Mouse (Mus musculus): ENCODE results near the gene Ankrd11. TPM values are rescaled to one million over a fixed set of nuclear protein-coding genes. Genes with fewer than 3 reads are reported as not detected.

Gene Ankrd11
- total RNA-seq, 2 experiments from 2014 or later, result 53.4 to 78.6 TPM

DNA sequence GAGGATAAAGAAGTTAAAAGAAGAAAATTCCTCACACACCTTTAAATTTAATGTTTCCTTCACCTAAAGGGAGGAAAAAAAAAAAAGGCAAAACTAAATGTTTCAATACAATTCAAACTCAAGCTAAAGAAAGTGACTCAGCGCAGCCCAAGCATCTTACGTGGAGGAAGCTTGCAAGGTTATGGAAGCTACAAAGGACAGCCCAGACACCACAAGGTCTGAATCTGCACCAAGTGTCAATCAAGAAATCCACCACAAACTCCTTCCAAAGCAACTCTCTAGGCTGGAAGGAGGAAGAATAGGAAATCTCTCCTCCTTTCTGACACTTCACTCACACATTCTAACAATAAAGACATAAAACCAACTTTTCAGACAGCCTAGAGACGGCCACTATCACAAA, 62.7 kb downstream of the Ankrd11 start:
- ATAC-seq (replicated peaks; ENCODE audit: low FRiP score, poor library complexity, severe bottlenecking), result no peak

DNA sequence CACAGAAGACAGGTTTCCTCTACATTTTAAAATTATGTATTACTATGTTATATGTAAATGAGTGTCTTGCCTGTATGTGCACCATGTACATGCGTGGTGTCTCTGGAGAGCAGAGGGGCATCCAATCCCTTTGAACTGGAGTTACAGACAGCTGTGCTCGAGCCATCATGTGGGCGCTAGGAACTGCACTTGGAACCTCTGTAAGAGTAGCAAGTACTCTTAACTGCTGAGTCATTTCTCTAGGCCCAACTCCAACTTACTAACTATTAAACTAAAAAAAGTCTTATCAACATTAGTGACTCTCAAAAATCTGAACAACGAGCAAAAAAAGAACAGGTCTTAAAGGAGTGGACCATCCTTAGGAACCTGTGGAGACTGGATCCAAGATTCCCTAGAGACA, 66.0 kb downstream of the Ankrd11 start:
- peak; percentile 81 for ATAC-seq (replicated peaks; ENCODE audit: low FRiP score, poor library complexity, severe bottlenecking)

DNA sequence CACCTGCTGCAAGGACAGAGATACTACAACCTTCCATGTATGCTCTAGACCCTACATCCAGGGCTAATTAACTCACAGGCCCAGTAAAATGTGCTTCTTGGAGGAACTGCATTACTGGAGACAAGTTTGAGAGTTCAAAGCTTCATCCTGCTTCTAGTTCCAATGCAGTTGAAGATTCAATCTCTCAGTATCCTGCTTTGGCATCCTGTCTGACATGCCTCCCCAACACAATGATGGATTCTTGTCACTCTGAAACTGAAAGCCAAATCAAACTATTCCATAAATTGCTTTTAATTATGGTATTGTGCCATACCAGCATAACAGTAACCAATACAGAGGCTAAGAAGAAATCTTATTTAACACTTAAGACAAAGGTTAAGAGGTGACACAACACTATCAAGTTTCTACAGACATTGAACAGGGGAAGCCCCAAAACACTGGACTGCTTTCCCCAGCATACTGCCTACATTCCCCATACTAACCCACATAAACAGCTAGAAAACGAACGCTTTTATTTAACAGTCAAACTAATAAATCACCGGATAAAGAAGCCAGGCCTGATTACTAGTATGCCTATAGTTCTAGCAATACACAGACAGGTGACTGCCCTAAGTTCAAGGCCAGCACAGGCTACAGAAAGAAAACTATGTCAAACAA, 72.0 kb downstream of the Ankrd11 start:
- ATAC-seq (replicated peaks; ENCODE audit: low FRiP score, poor library complexity, severe bottlenecking), result no peak

DNA sequence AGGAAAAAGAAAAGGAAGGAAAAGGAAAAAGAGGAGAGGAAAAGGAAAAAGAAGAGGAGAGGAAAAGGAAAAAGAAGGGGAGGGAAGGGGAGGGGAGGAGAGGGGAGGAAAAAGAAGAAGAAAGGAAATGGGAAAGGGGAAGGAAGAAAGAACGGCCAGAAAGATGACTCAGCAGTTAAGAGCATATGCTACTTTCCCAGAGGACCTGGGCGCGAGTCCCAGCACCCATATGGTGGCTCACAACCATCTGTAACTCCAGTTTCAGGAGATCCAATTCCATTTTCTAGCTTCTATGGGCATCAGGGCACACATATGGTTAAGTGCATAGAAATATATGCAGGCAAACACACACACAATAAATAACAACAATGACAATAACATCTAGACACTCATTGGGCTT, 73.9 kb downstream of the Ankrd11 start:
- ATAC-seq (replicated peaks; ENCODE audit: low FRiP score, poor library complexity, severe bottlenecking), result no peak

DNA sequence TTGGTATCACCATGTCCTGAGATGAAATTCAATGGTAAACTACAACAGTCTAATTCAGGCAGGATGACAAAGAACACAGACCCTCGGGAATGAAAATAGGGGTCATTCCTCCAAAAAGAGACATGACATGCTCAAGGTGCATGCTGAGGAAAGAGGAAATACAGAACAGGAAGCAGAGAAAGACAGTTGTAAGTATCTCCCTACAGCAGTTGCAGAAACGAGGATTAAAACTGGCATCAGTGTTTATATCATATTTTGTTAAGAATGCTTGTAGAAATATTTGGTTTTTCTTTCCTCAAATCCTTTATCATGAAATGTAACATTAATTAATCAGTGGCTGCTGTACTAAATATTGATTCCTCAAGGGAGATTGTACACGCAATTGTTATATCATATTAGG, 75.4 kb downstream of the Ankrd11 start:
- no peak for ATAC-seq (replicated peaks; ENCODE audit: low FRiP score, poor library complexity, severe bottlenecking)

DNA sequence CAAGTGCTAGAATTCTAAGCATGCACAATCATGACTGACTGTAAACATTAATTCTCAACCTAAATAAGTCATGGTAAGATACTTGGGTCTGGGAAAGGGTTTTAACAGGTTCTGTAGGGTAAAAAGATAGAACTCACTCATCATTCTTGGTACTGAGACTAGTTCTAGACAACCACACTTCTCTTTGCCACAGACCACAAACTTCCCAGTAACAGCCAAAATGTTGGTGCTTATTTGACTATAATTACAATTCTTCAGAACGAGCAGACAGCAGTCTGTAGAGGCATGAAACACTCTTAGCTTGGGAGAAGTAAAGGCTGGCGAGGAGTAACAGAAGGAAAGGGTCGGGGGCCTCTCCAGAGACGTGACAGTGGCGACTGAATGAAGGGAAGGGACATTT, 80.0 kb downstream of the Ankrd11 start:
- no peak for ATAC-seq (replicated peaks; ENCODE audit: low FRiP score, poor library complexity, severe bottlenecking)

DNA sequence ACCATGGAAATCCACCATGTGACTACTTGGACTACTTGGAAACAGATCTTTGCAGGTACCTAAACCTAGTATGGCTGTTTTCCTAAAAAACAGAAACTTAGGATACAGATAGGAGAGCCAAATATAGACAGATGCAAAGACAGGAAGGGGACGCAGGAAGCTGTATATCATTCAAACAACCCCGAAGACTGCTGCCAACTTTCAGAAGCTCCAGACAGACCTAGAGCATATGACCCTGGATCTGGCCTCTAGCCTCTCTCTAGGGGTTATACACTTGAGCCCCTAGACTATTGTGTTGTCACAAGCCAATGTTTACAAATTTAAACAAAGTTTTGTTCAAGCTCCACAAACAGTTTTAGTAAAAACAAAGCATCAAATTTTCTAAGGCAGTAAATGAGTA, 80.6 kb downstream of the Ankrd11 start:
- ATAC-seq (replicated peaks; ENCODE audit: low FRiP score, poor library complexity, severe bottlenecking), result no peak

DNA sequence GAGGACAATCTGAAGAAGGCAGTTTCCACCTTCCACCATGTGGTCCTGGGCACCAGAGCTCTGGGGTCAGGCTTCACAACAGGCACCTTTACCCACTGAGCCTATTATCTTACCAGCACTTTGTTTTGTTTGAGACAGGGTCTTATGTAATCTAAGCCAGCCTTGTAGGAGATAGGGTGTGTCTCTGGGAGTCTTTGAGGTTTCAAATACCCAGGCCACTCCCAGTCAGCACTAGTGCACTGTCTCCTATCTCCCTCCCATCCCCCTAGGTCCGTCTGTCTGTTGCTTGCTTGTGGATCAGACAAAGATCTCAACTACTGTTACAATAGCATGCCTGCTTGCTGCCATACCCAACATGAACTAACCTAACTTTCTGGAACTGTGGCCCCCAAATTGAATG, 81.1 kb downstream of the Ankrd11 start:
- no peak; the same call in 1 of the 2 replicates for ATAC-seq (replicated peaks; ENCODE audit: low FRiP score, poor library complexity, severe bottlenecking)

DNA sequence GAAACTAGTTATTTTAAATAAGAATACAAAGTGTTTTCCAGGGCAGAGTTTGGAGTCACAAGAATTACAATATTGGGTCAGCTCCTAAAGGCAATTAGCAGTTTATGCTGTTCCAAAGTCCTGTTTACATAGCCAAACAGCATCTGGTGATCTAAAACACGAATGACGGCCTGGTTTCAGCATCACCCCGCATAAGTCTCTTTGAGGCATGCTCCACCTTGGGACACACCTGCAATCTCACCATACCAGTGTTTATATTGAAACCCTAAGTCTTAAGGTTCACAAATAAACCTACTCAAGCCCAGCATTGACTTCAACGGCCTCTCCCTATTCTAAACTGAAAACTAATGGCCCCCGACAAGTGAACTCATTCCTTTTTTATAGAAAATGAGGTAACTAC, 81.8 kb downstream of the Ankrd11 start:
- ATAC-seq (replicated peaks; ENCODE audit: low FRiP score, poor library complexity, severe bottlenecking), result no peak

DNA sequence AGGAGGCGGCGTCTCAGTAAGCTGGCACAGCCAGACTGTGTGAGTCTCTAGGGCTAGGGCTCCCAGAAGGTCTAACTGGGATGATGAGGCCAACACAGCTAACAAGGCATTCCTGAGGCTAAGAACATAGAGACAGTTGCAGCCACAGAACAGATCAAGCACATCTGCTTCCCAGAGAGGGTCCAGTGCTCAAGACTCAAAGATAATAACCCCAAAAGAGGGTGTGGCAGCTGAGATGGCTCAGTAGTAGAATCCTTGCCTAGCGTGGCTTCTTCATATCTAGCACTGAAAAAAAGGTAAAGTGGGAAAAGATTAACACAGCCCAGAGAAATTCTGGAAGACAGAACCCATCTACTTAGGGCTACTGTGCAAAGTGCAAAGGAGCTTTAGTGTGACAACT, 86.1 kb downstream of the Ankrd11 start:
- no peak for ATAC-seq (replicated peaks; ENCODE audit: low FRiP score, poor library complexity, severe bottlenecking)

DNA sequence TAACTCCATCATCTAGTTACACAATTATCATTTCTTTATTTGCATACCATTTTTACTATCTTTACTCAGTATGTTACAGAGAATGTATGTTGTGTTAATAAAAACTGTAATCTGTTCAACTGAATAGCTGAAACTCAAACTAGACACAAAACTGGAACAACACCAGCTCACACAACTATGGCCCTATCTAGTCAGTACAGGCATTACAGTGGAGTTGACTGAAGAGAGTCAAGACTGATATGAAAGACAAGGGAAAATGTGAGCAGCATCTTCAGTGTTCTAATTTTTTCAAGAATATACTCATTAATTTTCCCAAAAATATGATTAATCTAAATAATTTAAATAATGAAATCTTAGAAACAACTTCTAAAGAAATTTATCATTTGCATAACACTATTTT, 86.9 kb downstream of the Ankrd11 start:
- no peak for ATAC-seq (replicated peaks; ENCODE audit: low FRiP score, poor library complexity, severe bottlenecking)

DNA sequence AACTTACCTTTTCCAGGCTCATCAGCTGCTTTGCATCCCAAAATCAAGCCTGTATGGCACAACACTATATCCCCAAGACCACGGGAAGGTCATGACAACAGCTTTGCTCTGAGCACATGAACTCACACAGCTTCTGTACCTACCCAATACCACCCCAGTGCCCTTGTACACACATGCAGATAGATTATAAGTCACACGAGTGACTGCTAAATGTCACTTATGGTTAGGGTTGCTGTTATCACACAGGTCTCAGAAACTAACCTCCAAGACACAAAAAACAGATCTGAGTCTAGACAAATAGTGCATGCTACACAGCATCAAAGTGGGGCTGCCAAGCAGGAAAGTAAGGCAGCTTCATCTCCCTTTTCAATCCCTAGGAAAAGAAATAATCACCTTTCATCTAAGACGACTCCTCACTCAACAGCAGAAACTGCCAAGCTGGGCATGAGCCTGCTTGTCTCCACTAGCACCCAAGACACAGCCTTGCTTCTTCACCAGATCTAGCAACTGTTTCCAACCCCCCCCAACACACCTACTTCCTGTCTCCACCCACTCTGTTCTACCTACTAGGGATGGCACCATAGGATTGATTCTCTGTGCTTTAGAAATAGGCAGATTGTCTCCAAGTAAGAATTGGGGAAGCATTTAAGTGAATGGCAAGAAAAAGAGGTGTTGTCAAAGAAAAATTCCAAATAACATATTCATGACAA, 87.8 kb downstream of the Ankrd11 start:
- 0 out of 2 replicates have a peak, but pooled peaks have one; percentile 15 for ATAC-seq (replicated peaks; ENCODE audit: low FRiP score, poor library complexity, severe bottlenecking)

DNA sequence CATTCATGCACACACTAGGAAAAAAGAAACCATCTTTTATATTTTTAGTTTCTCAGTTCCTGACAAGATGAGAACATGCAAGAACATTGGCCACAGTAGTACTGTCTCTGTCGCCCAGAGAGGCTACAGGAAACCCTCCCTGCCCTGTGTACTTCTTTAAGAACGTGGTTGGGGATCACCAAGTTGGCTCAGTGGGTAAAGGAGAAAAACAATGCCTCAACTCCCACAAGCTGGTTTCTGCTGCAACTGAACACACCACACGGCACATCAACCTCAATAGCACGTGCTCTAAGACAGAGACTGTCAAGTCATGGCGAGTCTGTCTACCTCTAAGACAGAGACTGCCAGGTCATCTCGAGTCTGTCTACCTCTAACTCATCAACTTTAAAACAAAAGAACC, 89.0 kb downstream of the Ankrd11 start:
- no peak for ATAC-seq (replicated peaks; ENCODE audit: low FRiP score, poor library complexity, severe bottlenecking)

DNA sequence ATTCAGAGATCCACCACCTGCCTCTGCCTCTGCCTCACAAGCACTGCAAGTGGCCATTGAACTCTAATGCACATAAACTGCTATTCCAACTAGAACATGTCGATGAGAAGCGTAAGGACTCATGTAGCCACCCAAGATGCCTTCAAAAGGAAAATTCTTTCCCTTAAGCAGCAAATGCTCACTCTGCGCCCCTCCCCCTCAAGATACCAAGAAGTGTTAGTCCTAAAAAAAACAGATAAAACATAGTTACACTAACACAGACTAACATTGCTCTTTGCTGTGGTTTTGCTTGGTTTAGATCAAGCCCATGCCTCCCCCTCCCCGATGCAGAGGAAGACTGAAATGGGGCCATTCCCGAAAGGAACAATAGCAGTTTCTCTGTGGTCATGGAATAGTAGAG, 90.6 kb downstream of the Ankrd11 start:
- ATAC-seq (replicated peaks; ENCODE audit: low FRiP score, poor library complexity, severe bottlenecking), result no peak

DNA sequence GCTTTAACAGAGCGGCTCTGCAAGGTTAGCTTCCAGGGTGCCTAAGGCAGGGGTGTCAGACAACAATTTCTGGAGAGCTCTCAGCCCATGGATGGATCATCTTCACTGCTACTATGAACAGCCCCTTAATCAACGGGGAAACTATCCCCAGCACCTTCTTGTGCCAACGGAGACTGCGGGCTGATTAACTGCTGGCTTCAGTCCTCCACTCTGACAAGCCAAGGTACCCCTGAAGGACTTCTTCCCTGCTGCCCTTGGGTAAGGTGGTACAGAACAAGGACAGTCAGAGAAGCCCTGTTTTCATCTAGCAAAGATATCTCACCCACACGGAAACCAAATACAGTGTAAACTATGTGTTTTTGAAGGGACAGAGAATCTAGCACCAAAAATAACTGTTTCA, 92.4 kb downstream of the Ankrd11 start:
- ATAC-seq (replicated peaks; ENCODE audit: low FRiP score, poor library complexity, severe bottlenecking), result no peak

DNA sequence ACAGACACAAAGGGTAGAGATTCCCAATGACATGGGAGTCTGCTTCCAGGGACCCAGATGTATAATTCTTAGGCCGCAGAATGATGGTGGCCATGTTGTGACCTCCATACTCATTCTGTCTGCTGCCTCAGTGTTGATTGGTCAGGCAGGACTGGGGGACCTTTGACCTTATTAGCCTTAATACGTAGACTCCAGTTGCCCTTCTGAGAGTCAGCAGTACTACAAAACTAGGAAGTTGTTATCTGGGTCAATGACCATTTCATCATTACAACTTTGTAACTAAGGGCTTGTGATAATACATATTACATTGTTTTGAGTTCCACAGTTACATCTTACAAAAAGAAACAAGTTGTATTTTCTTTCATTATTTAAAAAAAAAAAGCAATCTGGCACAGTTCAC, 96.3 kb downstream of the Ankrd11 start:
- no peak for ATAC-seq (replicated peaks; ENCODE audit: low FRiP score, poor library complexity, severe bottlenecking)

DNA sequence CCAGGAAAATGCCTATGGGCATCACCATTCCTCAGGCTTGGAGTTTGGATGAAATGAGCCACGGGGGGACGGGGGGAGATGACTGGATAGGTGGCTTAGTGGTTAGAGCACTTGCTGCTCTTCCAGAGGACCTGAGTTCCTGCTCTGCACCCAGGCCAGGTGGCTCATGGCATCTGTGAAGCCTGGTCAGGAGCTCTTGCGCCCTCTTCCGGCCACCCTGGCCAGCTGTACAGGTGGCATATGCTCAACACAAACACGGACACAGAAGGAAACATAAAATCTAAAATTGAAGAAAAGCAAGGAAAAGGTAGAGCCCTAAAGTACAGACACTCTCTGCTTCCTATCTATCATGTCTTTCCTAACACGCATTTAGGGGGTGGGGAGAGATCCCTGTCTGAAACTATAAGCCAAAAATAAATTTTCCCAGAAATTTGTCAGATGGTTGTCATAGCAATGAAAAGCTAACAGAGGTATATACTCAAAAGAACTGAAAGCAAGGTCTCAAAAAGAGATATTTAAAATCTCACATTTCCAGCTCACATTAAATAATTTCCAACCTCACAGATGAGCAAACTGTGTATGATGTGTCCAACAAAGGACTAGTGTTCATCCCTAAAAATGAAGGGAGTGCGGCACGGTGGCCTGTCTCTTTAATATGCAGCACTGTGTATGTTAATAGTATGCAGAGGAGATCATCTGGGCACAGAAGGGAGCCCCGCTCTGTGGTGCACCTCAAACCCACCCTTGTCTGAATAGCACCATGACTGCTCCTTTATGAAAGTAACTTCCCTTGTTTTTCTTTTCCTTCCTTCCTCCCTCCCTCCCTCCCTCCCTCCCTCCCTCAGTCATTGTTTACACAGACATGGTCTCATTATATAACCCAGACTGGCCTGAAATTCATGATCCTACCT, 99.0 kb downstream of the Ankrd11 start:
- ATAC-seq (replicated peaks; ENCODE audit: low FRiP score, poor library complexity, severe bottlenecking), result 0 out of 2 replicates have a peak, but pooled peaks have one; percentile 56

DNA sequence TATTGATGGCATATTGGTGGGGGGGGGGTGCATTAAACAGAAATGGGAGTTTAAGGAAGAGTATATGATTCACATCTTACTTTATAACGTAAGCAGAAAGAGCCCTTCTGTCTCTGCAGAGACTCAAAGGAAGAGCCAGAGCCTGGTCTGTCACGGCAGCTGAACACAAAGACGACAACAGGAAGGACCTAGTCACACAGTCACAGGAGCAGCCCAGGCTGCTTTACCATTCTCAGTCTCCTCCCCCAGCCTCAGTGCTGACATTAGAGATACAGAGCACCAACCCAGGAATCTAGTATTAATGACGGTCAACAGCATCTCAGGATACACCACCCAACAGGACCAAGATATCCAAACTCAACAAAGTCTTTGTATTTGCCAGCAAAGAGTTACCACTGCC, 103.5 kb downstream of the Ankrd11 start:
- ATAC-seq (replicated peaks; ENCODE audit: low FRiP score, poor library complexity, severe bottlenecking), result no peak

DNA sequence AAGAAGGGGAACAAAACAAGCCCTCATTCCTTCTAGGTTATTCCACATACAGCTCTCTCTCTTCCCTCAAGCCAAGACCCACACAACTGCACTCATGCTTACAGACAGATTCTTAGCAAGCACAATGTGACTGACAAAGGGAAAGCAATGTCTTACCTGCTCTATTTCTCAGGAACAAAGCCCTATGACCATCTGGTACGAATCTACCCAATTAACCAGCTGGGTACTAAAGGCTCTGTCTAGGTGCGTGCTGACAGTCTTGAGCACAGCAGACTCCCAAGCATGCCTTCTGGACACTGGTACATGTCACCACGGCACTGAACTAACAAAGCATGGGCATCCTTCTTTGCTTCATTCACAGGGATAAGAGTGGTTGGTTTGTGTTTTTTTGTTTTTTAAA, 103.9 kb downstream of the Ankrd11 start:
- ATAC-seq (replicated peaks; ENCODE audit: low FRiP score, poor library complexity, severe bottlenecking), result no peak

DNA sequence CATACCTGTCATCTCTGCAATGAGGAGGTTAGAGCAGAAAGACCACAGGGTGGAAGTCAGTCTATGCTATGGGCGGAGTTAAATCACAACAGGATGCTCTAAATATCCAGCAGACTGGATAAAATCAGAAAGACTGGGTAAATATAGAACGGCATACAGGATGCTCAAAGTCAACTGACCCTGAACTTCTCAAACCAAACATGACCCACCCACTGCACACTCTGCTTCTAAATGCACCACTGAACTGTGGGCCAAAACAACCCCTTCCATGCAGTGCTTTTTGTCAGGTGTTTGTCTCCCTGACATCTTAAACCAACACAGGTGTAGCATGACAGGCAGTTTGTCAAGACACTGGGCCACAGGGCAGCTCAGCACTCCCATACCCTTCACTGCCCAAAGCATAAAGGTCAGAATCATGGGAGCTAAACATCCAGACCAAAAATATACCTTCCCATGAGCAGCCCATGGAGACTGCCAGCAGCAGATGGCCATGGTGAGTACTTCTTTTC, 104.5 kb downstream of the Ankrd11 start:
- no peak for ATAC-seq (replicated peaks; ENCODE audit: low FRiP score, poor library complexity, severe bottlenecking)
